Mouse (Mus musculus) liver, adult 2 months (tissue): ENCODE measurements around the gene Sec11a.

Experiments used
- CTCF ChIP-seq: fragments of 200-500 bp; IDR thresholded peaks from 2 replicates; pipeline ENCODE4 v1.5.1; 2011; ENCODE audit warnings: low read depth, low read length, control low read depth
- POLR2A ChIP-seq: fragments of 200-500 bp; IDR thresholded peaks from 2 replicates; pipeline ENCODE4 v1.6.1; 2011; ENCODE audit warnings: low read length, control low read depth; ENCODE audit not compliant: insufficient read depth; ENCODE audit errors: extremely low read depth

DNA sequence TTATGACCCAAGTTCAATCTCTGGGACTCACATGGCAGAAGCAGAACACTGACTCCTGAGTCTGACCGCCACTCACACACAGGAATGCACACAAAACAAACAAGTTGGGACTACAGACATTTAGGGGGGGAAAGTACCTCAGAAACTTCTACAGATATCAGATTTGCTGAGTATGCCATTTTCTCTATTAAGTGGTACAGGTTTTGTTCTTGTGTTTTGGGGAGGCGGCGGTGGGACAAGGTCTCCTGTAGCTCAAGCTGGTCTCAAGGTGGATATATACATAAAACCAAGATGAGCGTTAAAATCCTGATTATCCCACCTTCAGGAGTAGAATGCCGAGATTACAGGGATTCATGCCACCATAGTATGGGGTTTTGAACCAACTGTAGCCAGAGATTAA, 44.0 kb upstream of the Sec11a start:
- TF ChIP-seq CTCF = no peak
- no peak for TF ChIP-seq POLR2A
